Mouse (Mus musculus) heart, adult 2 months (tissue): Measurements from ENCODE around the gene Mettl27.

Experiments
- CTCF ChIP-seq: fragments of 200-600 bp; IDR thresholded peaks from 2 replicates; pipeline ENCODE4 v1.8.1; 2022; ENCODE audit warnings: antibody characterized with exemption, mild to moderate bottlenecking, moderate library complexity
- POLR2A ChIP-seq: fragments of 200-500 bp; IDR thresholded peaks from 2 replicates; pipeline ENCODE4 v1.6.1; 2011; ENCODE audit warnings: mild to moderate bottlenecking, low read depth, low read length, control low read depth; ENCODE audit not compliant: insufficient read depth

GRCm38 (mm10) chr5:134961519-134961918 lies 29.4 kb downstream of the Mettl27 start:
- TF ChIP-seq POLR2A: no peak
- TF ChIP-seq CTCF: no peak
